Mouse (Mus musculus) gastrocnemius, postnatal 36 days (tissue): ENCODE results near the gene Olfr1293-ps. TPM values are rescaled to one million over a fixed set of nuclear protein-coding genes. Genes with fewer than 3 reads are reported as not detected.

Source experiments
- DNase-seq, 2 experiments: peaks; one replicate each; pipeline ENCODE4 v3.0.0; 2022
- intact Hi-C: fragments of 180-260 bp; cut with DNase I; formaldehyde crosslinking; loops from one replicate; pipeline ENCODE4 v1.15.1; 2025
- long read RNA-seq, 2 experiments: library from polyadenylated mRNA; stranded (forward); transcript quantifications; one replicate each; pipeline ENCODE4 v2.0.0; 2021
- total RNA-seq, 2 experiments: library from RNA; stranded (reverse); gene quantifications; 2 replicates each; pipeline ENCODE4 v1.2.3; 2021

Gene Olfr1293-ps
- not detected for total RNA-seq
- long read RNA-seq, experiment 1 = 0 reads
- long read RNA-seq, experiment 2 = 0 reads

DNA sequence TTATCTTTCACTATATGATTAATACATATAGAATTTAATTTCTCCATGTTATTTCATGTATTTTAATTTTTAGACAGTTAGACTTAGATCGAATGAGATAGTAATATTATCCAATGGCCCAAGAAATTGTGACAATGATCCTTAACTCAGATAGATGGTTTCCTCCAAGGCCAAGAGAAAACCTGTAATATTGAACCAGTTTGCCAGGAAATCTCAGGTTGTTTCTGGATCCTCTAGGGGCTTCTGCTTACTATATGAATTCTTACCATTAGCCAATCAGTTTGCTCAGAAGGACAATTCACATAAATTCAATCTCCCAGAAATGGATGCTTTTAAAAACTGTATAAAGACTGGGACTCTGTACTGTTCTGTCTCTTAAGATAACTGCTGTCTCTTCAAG lies at the start of gene Olfr1293-ps:
Gene Olfr1293-ps (plus strand): TSS at position 301 of the 400 bp plus-strand sequence.
- intact Hi-C loops = no loop called here
- DNase-seq = no peak

DNA sequence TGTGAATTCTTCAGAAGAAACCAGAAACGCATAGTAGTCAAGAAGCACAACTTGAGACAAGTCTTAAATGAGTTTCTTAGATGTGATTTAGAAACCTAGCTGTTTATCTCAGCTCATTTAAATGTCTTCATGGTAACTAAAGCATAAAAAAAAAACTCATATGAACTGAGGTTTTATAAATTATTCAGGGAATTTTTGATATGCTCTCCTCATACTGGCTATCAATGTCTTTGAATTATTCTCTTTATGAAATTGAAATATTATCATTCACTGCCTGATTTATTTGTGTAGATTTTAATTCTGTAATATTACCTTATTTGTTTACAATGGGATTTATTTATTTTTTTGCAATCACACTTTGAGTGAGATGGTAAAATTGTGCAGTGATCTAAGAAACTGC lies 44.5 kb upstream of the Olfr1293-ps start, which contains the start of gene Olfr1289:
Gene Olfr1289 (plus strand): TSS at position 301 of the 400 bp plus-strand sequence.
- intact Hi-C loops = no loop called here
- no peak for DNase-seq

DNA sequence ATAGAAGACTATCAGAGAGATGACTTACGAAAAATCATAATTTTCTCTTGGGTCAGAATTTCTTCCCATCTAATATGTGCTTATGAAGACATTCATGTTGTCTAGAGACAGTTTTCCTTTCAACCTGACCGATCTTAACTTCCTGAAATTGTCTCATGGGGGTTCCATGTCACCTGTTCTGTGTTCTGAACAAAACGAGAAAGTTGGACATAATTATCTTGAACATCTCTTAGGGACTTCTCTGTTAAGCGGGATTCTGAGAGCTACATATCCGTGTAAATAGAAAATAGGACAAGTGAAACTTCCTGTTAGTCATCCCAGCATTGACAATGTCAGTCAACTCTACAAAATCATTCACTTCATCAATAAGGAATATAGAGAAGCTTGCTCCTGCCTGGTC lies 31.3 kb upstream of the Olfr1293-ps start, which contains the start of gene Olfr1290:
Gene Olfr1290 (minus strand): TSS at position 101 of the 400 bp plus-strand sequence.
- intact Hi-C loops = no loop called here
- no peak for DNase-seq

DNA sequence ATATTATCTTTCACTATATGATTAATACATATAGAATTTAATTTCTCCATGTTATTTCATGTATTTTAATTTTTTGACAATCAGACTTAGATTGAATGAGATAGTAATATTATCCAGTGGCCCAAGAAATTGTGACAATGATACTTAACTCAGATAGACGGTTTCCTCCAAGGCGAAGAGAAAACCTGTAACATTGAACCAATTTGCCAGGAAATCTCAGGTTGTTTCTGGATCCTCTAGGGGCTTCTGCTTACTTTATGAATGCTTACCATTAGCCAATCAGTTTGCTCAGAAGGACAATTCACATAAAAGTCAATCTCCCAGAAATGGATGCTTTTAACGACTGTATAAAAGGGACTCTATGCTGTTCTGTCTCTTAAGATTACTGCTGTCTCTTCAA lies 28.1 kb upstream of the Olfr1293-ps start, which contains the start of gene Olfr1291-ps1:
Gene Olfr1291-ps1 (plus strand): TSS at position 301 of the 400 bp plus-strand sequence.
- intact Hi-C loops = no loop called here
- no peak for DNase-seq

DNA sequence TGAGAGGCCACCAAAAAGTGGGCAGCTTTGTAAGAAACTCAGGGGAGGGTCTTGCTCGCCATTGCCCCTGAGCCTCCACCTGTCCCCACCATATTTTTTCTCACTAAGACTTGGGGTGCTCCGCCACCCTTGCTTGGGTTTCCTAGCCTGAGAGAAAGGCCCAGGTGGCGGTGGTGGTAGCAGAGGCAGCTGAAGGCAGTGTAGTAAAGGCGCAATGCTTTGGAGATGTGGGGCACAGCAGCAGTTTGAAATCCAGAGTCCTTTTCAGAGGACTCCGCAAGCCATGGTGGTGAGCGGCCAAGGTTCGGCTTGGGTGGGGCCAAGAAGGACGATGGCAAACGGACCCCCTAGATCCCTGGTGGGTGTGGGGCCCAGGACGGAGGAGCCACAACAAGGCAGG lies 7.6 kb upstream of the Olfr1293-ps start:
- no peak for DNase-seq
- intact Hi-C loops = no loop called here

- intact Hi-C loops = no loop called here
- no peak for DNase-seq
Measured at GRCm38 (mm10) chr2:111540191-111540590, 15.2 kb downstream of the Olfr1293-ps start, which contains the start of gene Olfr1294. Gene Olfr1294 (minus strand): TSS chr2:111540291.

- DNase-seq = no peak
- intact Hi-C loops = no loop called here
Measured at GRCm38 (mm10) chr2:111569581-111569980, 44.6 kb downstream of the Olfr1293-ps start, which contains the start of gene Olfr1295. Gene Olfr1295 (minus strand): TSS chr2:111569681.

Other genes starting within 250 kb of the Olfr1293-ps start
- gene Olfr1278, start 235.1 kb upstream of the Olfr1293-ps start, total RNA-seq = not detected
- gene Olfr1279, start 224.6 kb upstream of the Olfr1293-ps start, total RNA-seq = not detected
- not detected for gene Olfr1280, start 211.2 kb upstream of the Olfr1293-ps start, total RNA-seq
- gene Olfr1281, start 198.7 kb upstream of the Olfr1293-ps start, total RNA-seq = not detected
- gene Olfr1282, start 189.1 kb upstream of the Olfr1293-ps start, total RNA-seq = not detected
- not detected for gene Olfr1283, start 158.4 kb upstream of the Olfr1293-ps start, total RNA-seq
- gene Olfr1284, start 149.7 kb upstream of the Olfr1293-ps start, total RNA-seq = not detected
- not detected for gene Olfr1286, start 102.1 kb upstream of the Olfr1293-ps start, total RNA-seq
- not detected for gene Olfr1287, start 76.1 kb upstream of the Olfr1293-ps start, total RNA-seq
- gene Olfr1288, start 51.1 kb upstream of the Olfr1293-ps start, total RNA-seq = not detected
- not detected for gene Olfr1289, start 44.4 kb upstream of the Olfr1293-ps start, total RNA-seq
- not detected for gene Olfr1290, start 31.4 kb upstream of the Olfr1293-ps start, total RNA-seq
- gene Olfr1291-ps1, start 28.0 kb upstream of the Olfr1293-ps start, total RNA-seq = not detected
- gene Olfr1294, start 15.1 kb downstream of the Olfr1293-ps start, total RNA-seq = not detected
- not detected for gene Olfr1295, start 44.5 kb downstream of the Olfr1293-ps start, total RNA-seq
- not detected for gene Olfr1297, start 101.3 kb downstream of the Olfr1293-ps start, total RNA-seq
- gene Olfr1298, start 124.0 kb downstream of the Olfr1293-ps start, total RNA-seq = not detected
- not detected for gene Olfr1299, start 136.2 kb downstream of the Olfr1293-ps start, total RNA-seq
- gene Olfr1301, start 225.8 kb downstream of the Olfr1293-ps start, total RNA-seq = not detected